Mouse (Mus musculus): Measurements from ENCODE around the gene Car6. TPM values are rescaled to one million over a fixed set of nuclear protein-coding genes. Genes with fewer than 3 reads are reported as not detected.
A peak's percentile ranks its signal among the peaks of the same experiment; 100 is the strongest.

Gene Car6
- polyA plus RNA-seq, 1 experiment from 2014 or later = 0.18 TPM

- Histone ChIP-seq H3K9me3 (replicated peaks; ENCODE audit: control insufficient read depth, low read length) (no peaks in the 10 kb centered on the region), H3K27me3 (ENCODE audit: control insufficient read depth, insufficient read depth, low read length) (no peaks in the 10 kb centered on the region), H3K4me2 (ENCODE audit: low read depth, low read length) (no peak overlapping the region), H3K4me1 (ENCODE audit: control insufficient read depth, insufficient read depth, low read length) (no peaks in the 10 kb centered on the region; the same call in 1 of the 2 replicates), H3K36me3 (replicated peaks; ENCODE audit: control insufficient read depth, insufficient read depth, low read depth, low read length) (no peaks in the 10 kb centered on the region), H3K4me3 (ENCODE audit: low read depth, low read length) (no peak overlapping the region), H3K27ac (replicated peaks; ENCODE audit: low read depth, low read length) (no peak overlapping the region), H3K9ac (replicated peaks; ENCODE audit: low read length) (no peak overlapping the region)
- WGBS = 55% methylated on average over 1 of the region's 1 CpGs
- ATAC-seq (replicated peaks; ENCODE audit: insufficient number of reproducible peaks, low FRiP score, low TSS enrichment, low read depth) (no peak), DNase-seq (ENCODE audit: low spot score) (peak; percentile 60)
These were observed 7.2 kb downstream of the Car6 start for GRCm38 (mm10) chr4:150193915-150194314.

GRCm38 (mm10) chr4:150192199-150192598 is 8.9 kb downstream of the Car6 start:
- DNase-seq (ENCODE audit: low spot score) (no peak), ATAC-seq (replicated peaks; ENCODE audit: insufficient number of reproducible peaks, low FRiP score, low TSS enrichment, low read depth) (no peak)
- no peak overlapping the region for H3K4me2 ChIP-seq (ENCODE audit: low read depth, low read length)
- H3K27me3 ChIP-seq (ENCODE audit: control insufficient read depth, insufficient read depth, low read length) = no peaks in the 10 kb centered on the region
- H3K27ac ChIP-seq (replicated peaks; ENCODE audit: low read depth, low read length) = no peak overlapping the region
- no peaks in the 10 kb centered on the region for H3K9me3 ChIP-seq (replicated peaks; ENCODE audit: control insufficient read depth, low read length)
- no peaks in the 10 kb centered on the region; the same call in 1 of the 2 replicates for H3K4me1 ChIP-seq (ENCODE audit: control insufficient read depth, insufficient read depth, low read length)
- no peak overlapping the region for H3K9ac ChIP-seq (replicated peaks; ENCODE audit: low read length)
- 78% methylated on average over 6 of the region's 6 CpGs for WGBS
- H3K36me3 ChIP-seq (replicated peaks; ENCODE audit: control insufficient read depth, insufficient read depth, low read depth, low read length) = no peaks in the 10 kb centered on the region
- H3K4me3 ChIP-seq (ENCODE audit: low read depth, low read length) = no peak overlapping the region

- no peak overlapping the region for H3K27ac ChIP-seq (replicated peaks; ENCODE audit: low read depth, low read length)
- no peaks in the 10 kb centered on the region for H3K9me3 ChIP-seq (replicated peaks; ENCODE audit: control insufficient read depth, low read length)
- no peak overlapping the region for H3K9ac ChIP-seq (replicated peaks; ENCODE audit: low read length)
- WGBS = 47% methylated on average over 11 of the region's 11 CpGs
- H3K4me1 ChIP-seq (ENCODE audit: control insufficient read depth, insufficient read depth, low read length) = no peaks in the 10 kb centered on the region; the same call in 1 of the 2 replicates
- ATAC-seq (replicated peaks; ENCODE audit: insufficient number of reproducible peaks, low FRiP score, low TSS enrichment, low read depth) = no peak
- no peak overlapping the region for H3K4me3 ChIP-seq (ENCODE audit: low read depth, low read length)
- H3K36me3 ChIP-seq (replicated peaks; ENCODE audit: control insufficient read depth, insufficient read depth, low read depth, low read length) = no peaks in the 10 kb centered on the region
- DNase-seq (ENCODE audit: low spot score) = no peak
- no peaks in the 10 kb centered on the region for H3K27me3 ChIP-seq (ENCODE audit: control insufficient read depth, insufficient read depth, low read length)
- H3K4me2 ChIP-seq (ENCODE audit: low read depth, low read length) = no peak overlapping the region
These were observed 12.9 kb downstream of the Car6 start for GRCm38 (mm10) chr4:150188236-150188635.

DNA sequence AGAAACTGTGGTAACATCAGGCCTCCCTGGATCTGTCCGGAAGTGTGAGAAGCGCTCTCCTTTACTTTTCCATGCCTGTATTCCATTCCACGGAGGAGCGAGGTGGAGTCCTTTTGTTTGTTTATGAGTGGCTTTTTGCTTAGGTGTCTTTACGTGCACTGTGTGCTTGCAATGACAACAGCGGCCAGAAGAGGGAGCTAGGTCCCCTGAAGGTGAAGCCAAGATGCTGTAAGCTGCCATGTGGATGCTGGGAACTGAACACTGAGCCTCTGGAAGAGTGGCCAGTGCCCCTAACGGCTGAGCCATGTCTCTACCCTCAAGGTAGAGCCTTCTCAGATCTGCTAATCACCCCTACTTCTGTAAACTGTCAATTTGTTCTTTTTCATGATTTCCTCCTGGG is 19.8 kb downstream of the Car6 start:
- H3K4me2 ChIP-seq (ENCODE audit: low read depth, low read length) = no peak overlapping the region
- ATAC-seq (replicated peaks; ENCODE audit: insufficient number of reproducible peaks, low FRiP score, low TSS enrichment, low read depth) (no peak), DNase-seq (ENCODE audit: low spot score) (no peak)
- H3K4me1 ChIP-seq (ENCODE audit: control insufficient read depth, insufficient read depth, low read length) = no peaks in the 10 kb centered on the region; the same call in 1 of the 2 replicates
- no peaks in the 10 kb centered on the region for H3K9me3 ChIP-seq (replicated peaks; ENCODE audit: control insufficient read depth, low read length)
- H3K27me3 ChIP-seq (ENCODE audit: control insufficient read depth, insufficient read depth, low read length) = no peaks in the 10 kb centered on the region
- H3K27ac ChIP-seq (replicated peaks; ENCODE audit: low read depth, low read length) = no peak overlapping the region
- no peaks in the 10 kb centered on the region; the same call in 1 of the 2 replicates for H3K36me3 ChIP-seq (replicated peaks; ENCODE audit: control insufficient read depth, insufficient read depth, low read depth, low read length)
- H3K9ac ChIP-seq (replicated peaks; ENCODE audit: low read length) = no peak overlapping the region
- no peak overlapping the region for H3K4me3 ChIP-seq (ENCODE audit: low read depth, low read length)
- WGBS = 89% methylated on average over 7 of the region's 7 CpGs

- H3K27me3 ChIP-seq (ENCODE audit: control insufficient read depth, insufficient read depth, low read length) = no peaks in the 10 kb centered on the region
- peak overlapping the region; percentile 35; the same call in 1 of the 2 replicates for H3K27ac ChIP-seq (replicated peaks; ENCODE audit: low read depth, low read length)
- H3K4me2 ChIP-seq (ENCODE audit: low read depth, low read length) = no peak overlapping the region
- H3K9ac ChIP-seq (replicated peaks; ENCODE audit: low read length) = no peak overlapping the region
- H3K9me3 ChIP-seq (replicated peaks; ENCODE audit: control insufficient read depth, low read length) = no peaks in the 10 kb centered on the region
- no peak overlapping the region for H3K4me3 ChIP-seq (ENCODE audit: low read depth, low read length)
- ATAC-seq (replicated peaks; ENCODE audit: insufficient number of reproducible peaks, low FRiP score, low TSS enrichment, low read depth) (peak; percentile 64; the same call in 1 of the 2 replicates), DNase-seq (ENCODE audit: low spot score) (peak; percentile 77)
- 23% methylated on average over 4 of the region's 4 CpGs for WGBS
- no peaks in the 10 kb centered on the region; the same call in 1 of the 2 replicates for H3K4me1 ChIP-seq (ENCODE audit: control insufficient read depth, insufficient read depth, low read length)
- no peaks in the 10 kb centered on the region; the same call in 1 of the 2 replicates for H3K36me3 ChIP-seq (replicated peaks; ENCODE audit: control insufficient read depth, insufficient read depth, low read depth, low read length)
These were observed 23.0 kb downstream of the Car6 start for GRCm38 (mm10) chr4:150178131-150178530.

- no peak overlapping the region for H3K27ac ChIP-seq (replicated peaks; ENCODE audit: low read depth, low read length)
- H3K4me2 ChIP-seq (ENCODE audit: low read depth, low read length) = no peak overlapping the region
- no peaks in the 10 kb centered on the region; the same call in 1 of the 2 replicates for H3K36me3 ChIP-seq (replicated peaks; ENCODE audit: control insufficient read depth, insufficient read depth, low read depth, low read length)
- no peak for ATAC-seq (replicated peaks; ENCODE audit: insufficient number of reproducible peaks, low FRiP score, low TSS enrichment, low read depth)
- no peak overlapping the region for H3K9ac ChIP-seq (replicated peaks; ENCODE audit: low read length)
- no peaks in the 10 kb centered on the region for H3K27me3 ChIP-seq (ENCODE audit: control insufficient read depth, insufficient read depth, low read length)
- no peaks in the 10 kb centered on the region for H3K9me3 ChIP-seq (replicated peaks; ENCODE audit: control insufficient read depth, low read length)
- 42% methylated on average over 8 of the region's 8 CpGs for WGBS
- H3K4me1 ChIP-seq (ENCODE audit: control insufficient read depth, insufficient read depth, low read length) = no peaks in the 10 kb centered on the region; the same call in 1 of the 2 replicates
- H3K4me3 ChIP-seq (ENCODE audit: low read depth, low read length) = no peak overlapping the region
- no peak for DNase-seq (ENCODE audit: low spot score)
These were observed 24.0 kb downstream of the Car6 start for GRCm38 (mm10) chr4:150177122-150177521.

DNA sequence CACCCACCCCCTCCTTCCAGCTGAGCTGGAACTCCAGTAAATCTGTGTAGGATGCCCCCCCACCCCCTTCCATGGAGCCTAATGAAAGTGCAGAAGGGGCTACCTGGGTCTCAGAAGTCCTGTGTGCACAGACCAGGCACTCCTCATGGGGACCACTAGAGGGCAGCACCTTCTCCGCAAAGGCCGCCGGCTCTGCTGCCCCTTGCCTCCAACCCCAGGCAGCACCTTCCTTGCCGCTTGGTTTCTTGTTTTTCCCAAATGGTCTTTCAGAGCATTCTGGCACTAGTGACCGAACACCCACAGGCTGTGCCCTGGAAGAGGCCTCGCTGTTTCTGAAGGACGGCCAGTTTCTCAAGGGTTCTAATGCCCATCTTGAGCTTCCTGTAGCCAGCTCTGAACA is 24.6 kb downstream of the Car6 start:
- H3K27me3 ChIP-seq (ENCODE audit: control insufficient read depth, insufficient read depth, low read length) = no peaks in the 10 kb centered on the region
- no peak overlapping the region for H3K4me3 ChIP-seq (ENCODE audit: low read depth, low read length)
- no peak overlapping the region for H3K4me2 ChIP-seq (ENCODE audit: low read depth, low read length)
- no peaks in the 10 kb centered on the region; the same call in 1 of the 2 replicates for H3K36me3 ChIP-seq (replicated peaks; ENCODE audit: control insufficient read depth, insufficient read depth, low read depth, low read length)
- H3K27ac ChIP-seq (replicated peaks; ENCODE audit: low read depth, low read length) = no peak overlapping the region
- H3K9ac ChIP-seq (replicated peaks; ENCODE audit: low read length) = no peak overlapping the region
- H3K9me3 ChIP-seq (replicated peaks; ENCODE audit: control insufficient read depth, low read length) = no peaks in the 10 kb centered on the region
- H3K4me1 ChIP-seq (ENCODE audit: control insufficient read depth, insufficient read depth, low read length) = no peaks in the 10 kb centered on the region; the same call in 1 of the 2 replicates
- 2% methylated on average over 7 of the region's 7 CpGs for WGBS
- peak; percentile 82 for DNase-seq (ENCODE audit: low spot score)
- ATAC-seq (replicated peaks; ENCODE audit: insufficient number of reproducible peaks, low FRiP score, low TSS enrichment, low read depth) = no peak

DNA sequence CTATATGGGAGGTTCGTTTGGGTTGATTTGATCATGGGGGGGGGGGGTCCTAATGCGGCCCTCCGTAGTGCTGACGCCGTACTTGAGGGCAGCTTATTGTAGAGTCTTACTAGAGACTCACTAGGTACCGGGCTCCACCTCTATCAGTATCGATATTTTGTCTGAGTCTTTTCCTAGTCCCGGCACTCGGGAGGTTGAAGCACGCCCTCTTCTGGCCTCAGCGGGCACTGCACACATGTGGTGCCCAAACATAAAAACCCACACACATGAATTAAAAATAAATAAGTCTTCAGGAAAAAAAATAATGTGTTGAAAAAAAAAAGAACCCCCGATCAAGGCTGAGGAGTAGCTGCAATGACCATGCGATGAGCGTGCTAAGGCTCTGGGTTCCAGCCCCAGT is 27.1 kb downstream of the Car6 start:
- H3K27ac ChIP-seq (replicated peaks; ENCODE audit: low read depth, low read length) = no peak overlapping the region
- 94% methylated on average over 14 of the region's 14 CpGs for WGBS
- DNase-seq (ENCODE audit: low spot score) (no peak), ATAC-seq (replicated peaks; ENCODE audit: insufficient number of reproducible peaks, low FRiP score, low TSS enrichment, low read depth) (no peak)
- no peak overlapping the region for H3K9ac ChIP-seq (replicated peaks; ENCODE audit: low read length)
- H3K4me1 ChIP-seq (ENCODE audit: control insufficient read depth, insufficient read depth, low read length) = no peaks in the 10 kb centered on the region; the same call in 1 of the 2 replicates
- no peak overlapping the region for H3K4me3 ChIP-seq (ENCODE audit: low read depth, low read length)
- no peak overlapping the region for H3K4me2 ChIP-seq (ENCODE audit: low read depth, low read length)
- no peaks in the 10 kb centered on the region for H3K9me3 ChIP-seq (replicated peaks; ENCODE audit: control insufficient read depth, low read length)
- H3K36me3 ChIP-seq (replicated peaks; ENCODE audit: control insufficient read depth, insufficient read depth, low read depth, low read length) = no peaks in the 10 kb centered on the region
- no peaks in the 10 kb centered on the region for H3K27me3 ChIP-seq (ENCODE audit: control insufficient read depth, insufficient read depth, low read length)
